Mouse (Mus musculus) stomach, embryonic 16.5 days (tissue): ENCODE data around the gene Maats1. TPM values are rescaled to one million over a fixed set of nuclear protein-coding genes. Genes with fewer than 3 reads are reported as not detected.
"Not testable (repeated sequence)": the region's sequence is repeated elsewhere in the genome, so short reads cannot be mapped to it uniquely, and the experiment has no call there.

Experiments used
- ATAC-seq: fragments of 200-750 bp; cut with Nextera tagmentation; 2 replicates; pipeline ENCODE4 v1.8.0; 2017; ENCODE audit warnings: moderate number of reproducible peaks, moderate TSS enrichment; ENCODE audit not compliant: insufficient read depth, low FRiP score
- H3K27ac ChIP-seq: fragments of 300-500 bp; sonication (generic); 2 replicates; pipeline ENCODE4 v1.5.1; 2014; ENCODE audit warnings: low read length
- H3K27me3 ChIP-seq: fragments of 300-500 bp; sonication (generic); 2 replicates; pipeline ENCODE4 v1.6.1; 2014; ENCODE audit warnings: low read length, control low read depth, mixed read lengths; ENCODE audit not compliant: control insufficient read depth, insufficient read depth
- H3K36me3 ChIP-seq: fragments of 300-500 bp; sonication (generic); 2 replicates; pipeline ENCODE4 v1.6.1; 2014; ENCODE audit warnings: low read length; ENCODE audit not compliant: control insufficient read depth, insufficient read depth
- H3K4me1 ChIP-seq: fragments of 300-500 bp; sonication (generic); 2 replicates; pipeline ENCODE4 v1.6.1; 2014; ENCODE audit warnings: low read length, control low read depth, mixed read lengths; ENCODE audit not compliant: control insufficient read depth, insufficient read depth
- H3K4me2 ChIP-seq: fragments of 300-500 bp; sonication (generic); 2 replicates; pipeline ENCODE4 v1.6.1; 2014; ENCODE audit warnings: low read depth, low read length, mixed read lengths
- H3K4me3 ChIP-seq: fragments of 300-500 bp; sonication (generic); replicated peaks from 2 replicates; pipeline ENCODE4 v1.5.1; 2014; ENCODE audit warnings: mild to moderate bottlenecking, low read length
- H3K9ac ChIP-seq: fragments of 300-500 bp; sonication (generic); 2 replicates; pipeline ENCODE4 v1.6.1; 2014; ENCODE audit warnings: low read length
- H3K9me3 ChIP-seq: fragments of 300-500 bp; sonication (generic); replicated peaks from 2 replicates; pipeline ENCODE4 v1.6.1; 2016; ENCODE audit warnings: low read length, control low read depth; ENCODE audit not compliant: control insufficient read depth
- WGBS: fragments of 180-500 bp; shearing (Covaris S2); extraction: QIAGEN DNeasy Blood & Tissue Kit; methylation state at CpG from one replicate; pipeline ENCODE4 v1.1.7; 2014; 5-methylcytosine and 5-hydroxymethylcytosine counted together
- polyA plus RNA-seq: library from polyadenylated mRNA; unstranded; fragments of >200 nt; fragmentation: Nextera tagmentation; extraction: Ambion mirVana; gene quantifications from 2 replicates; pipeline ENCODE4 v1.2.1, GENCODE M21; 2015

The Maats1 gene
- polyA plus RNA-seq, 1 experiment from 2014 or later: 0.15 TPM

DNA sequence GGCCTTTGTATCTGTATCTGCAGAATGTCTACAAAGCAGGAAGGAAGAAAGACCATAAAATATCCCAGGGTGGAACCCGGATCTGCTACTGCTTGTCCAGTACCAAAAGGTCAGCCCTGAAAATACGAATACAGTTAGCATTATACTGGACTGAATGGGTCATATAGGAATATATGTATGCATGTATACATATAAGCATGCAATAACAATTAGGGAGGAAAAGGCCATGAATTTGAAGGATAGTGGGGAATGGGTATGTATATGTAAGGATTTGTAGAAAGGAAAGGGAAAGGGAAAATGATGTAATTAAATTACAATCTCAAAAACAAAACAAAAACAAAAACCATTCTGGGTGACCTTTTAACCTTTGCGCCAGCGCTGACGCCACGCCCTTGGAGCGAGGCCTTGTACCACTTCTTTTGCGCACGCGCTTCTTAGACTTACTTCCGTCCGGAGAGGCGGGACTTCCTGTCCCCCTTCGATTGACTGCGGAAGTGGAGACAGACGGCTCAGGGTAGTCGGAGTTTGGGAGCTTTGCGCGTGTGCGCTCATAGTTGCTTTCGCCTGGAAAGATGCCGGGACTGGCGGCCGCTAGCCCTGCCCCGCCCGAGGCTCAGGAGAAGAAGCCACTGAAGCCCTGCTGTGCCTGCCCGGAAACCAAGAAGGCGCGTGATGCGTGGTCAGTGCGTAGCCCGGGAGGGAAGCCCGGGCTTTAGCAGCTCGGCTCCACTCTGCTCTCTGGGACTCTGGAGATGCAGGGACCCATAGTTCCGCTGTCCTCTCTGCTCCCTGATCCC is 4.8 kb upstream of the Maats1 start, which contains the start of the genes Cox17 and Gm21987:
TSS of gene Cox17 (plus strand) at position 463 of the 797 bp plus-strand sequence.
TSS of gene Gm21987 (plus strand) at position 512 of the 797 bp plus-strand sequence.
- peak within 1 kb of the TSS; percentile 85 for H3K9ac ChIP-seq
- H3K4me2 ChIP-seq: peak within 1 kb of the TSS; percentile 59
- H3K36me3 ChIP-seq: no peaks in the 10 kb centered on the region
- peak within 1 kb of the TSS; percentile 94 for H3K4me3 ChIP-seq
- peak within 1 kb of the TSS; percentile 85 for H3K27ac ChIP-seq
- H3K9me3 ChIP-seq: no peaks in the 10 kb centered on the region
- peaks cover 14% of the 10 kb centered on the region for H3K4me1 ChIP-seq
- H3K27me3 ChIP-seq: no peaks in the 10 kb centered on the region
- ATAC-seq: peak; percentile 97
- 3% methylated on average over 35 of the region's 35 CpGs for WGBS

DNA sequence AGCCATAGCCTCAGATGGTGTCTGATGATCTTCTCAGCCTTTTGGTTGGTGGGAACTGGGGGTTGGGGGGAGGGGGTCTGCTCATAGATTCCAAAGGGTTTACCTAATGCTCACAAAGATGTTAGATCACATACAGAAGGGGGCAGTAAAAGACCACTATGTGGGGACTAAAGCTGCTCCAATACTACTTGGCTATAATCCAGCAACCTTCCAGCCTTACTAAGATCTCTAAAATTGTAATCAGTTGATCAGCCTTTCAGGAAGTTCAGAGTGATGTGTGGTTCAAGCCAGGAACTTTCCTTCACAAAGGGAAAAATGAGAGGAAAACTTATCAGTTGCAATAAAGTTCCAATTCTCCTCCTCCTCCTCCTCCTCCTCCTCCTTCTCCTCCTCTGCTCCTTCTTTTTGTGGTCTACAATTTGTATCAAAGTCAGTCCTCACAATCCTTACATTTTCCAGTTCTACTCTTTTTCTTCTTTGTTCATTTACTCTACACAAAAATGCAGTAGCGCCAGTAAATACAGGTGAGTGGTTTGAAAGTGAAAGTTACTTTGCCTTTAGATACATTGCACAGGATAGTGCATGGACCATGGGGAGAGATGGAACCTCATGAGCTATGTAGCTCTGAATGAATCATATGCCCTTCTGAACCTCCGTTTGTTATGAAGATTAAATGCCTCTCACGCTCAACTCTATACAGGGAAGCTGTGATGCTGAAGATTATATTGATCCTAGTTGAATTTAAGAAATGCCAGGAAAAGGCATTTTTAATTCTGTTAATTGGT is 3.2 kb upstream of the Maats1 start:
- WGBS: 73% methylated on average over 3 of the region's 3 CpGs
- no peak for ATAC-seq
- peaks cover 18% of the 10 kb centered on the region for H3K4me1 ChIP-seq

DNA sequence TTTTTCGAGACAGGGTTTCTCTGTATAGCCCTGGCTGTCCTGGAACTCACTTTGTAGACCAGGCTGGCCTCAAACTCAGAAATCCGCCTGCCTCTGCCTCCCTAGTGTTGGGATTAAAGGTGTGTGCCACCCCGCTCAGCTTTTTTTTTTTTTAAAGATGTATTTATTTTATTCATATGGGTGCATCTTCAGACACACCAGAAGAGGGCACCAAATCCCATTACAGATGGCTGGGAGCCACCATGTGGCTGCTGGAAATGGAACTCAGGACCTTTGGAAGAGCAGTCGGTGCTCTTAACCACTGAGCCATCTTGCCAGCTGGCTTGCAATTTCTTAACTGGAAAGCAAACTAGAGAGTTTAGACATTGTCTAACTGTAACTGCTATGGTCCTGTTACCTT is 3.9 kb downstream of the Maats1 start:
- H3K9ac ChIP-seq, ATAC-seq, H3K4me3 ChIP-seq, H3K9me3 ChIP-seq, H3K27me3 ChIP-seq, H3K4me1 ChIP-seq, H3K4me2 ChIP-seq, H3K27ac ChIP-seq, H3K36me3 ChIP-seq: not testable (repeated sequence)
- WGBS: 82% methylated on average over 4 of the region's 4 CpGs

More for the DNA sequence above, 3.2 kb upstream of the Maats1 start:
- Histone ChIP-seq H3K36me3 (no peaks in the 10 kb centered on the region), H3K4me2 (no peak overlapping the region), H3K9me3 (no peaks in the 10 kb centered on the region), H3K27me3 (no peaks in the 10 kb centered on the region), H3K4me3 (no peak overlapping the region), H3K9ac (no peak overlapping the region), H3K27ac (no peak overlapping the region)

DNA sequence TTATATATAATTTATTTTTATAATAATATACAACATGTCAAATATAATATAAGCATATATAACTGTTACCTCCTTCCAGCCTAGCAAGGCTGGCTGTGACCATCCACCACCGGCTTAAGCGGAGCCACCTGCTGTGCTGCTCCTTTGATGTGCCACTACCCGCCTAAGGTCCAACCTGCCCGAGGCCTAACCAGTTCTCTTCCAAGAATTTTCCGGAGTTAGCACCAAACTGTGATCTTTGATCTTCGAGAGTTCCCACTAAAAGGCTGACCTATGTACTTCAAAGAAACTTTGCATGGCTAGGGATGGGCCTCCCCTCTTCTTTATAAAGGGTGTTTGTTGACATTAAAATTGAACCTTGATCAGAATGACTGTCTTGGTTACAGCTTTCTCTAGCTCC is 7.5 kb downstream of the Maats1 start:
- Histone ChIP-seq H3K27ac (no peak overlapping the region), H3K4me3 (no peak overlapping the region), H3K9ac (no peak overlapping the region), H3K9me3 (no peaks in the 10 kb centered on the region; the same call in 1 of the 2 replicates), H3K36me3 (no peaks in the 10 kb centered on the region), H3K4me2 (no peak overlapping the region), H3K27me3 (no peaks in the 10 kb centered on the region), H3K4me1 (no peaks in the 10 kb centered on the region)
- ATAC-seq: no peak
- 36% methylated on average over 6 of the region's 6 CpGs for WGBS

DNA sequence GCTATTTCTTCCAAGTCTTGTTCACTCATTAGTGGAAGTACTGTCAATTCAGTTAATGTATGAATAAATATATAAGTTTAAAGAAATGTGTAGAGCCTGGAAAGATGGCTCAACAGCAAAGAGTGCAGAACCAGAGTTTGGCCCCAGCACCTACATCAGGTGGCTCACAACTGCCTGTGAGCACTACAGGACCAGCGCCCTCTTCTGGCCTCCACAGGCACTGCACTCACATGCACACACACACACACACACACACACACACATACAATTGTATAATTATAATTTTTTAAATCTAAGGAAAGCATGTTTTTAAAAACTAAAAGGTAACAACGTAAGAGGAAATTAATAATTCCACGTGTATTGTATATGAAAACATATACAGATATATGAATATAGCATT is 12.6 kb downstream of the Maats1 start:
- Histone ChIP-seq H3K4me3 (no peak overlapping the region), H3K36me3 (no peaks in the 10 kb centered on the region), H3K27ac (no peak overlapping the region), H3K9me3 (no peaks in the 10 kb centered on the region; the same call in 1 of the 2 replicates), H3K4me2 (no peak overlapping the region), H3K4me1 (no peaks in the 10 kb centered on the region), H3K27me3 (no peaks in the 10 kb centered on the region), H3K9ac (no peak overlapping the region)
- no peak for ATAC-seq
- WGBS: 84% methylated on average over 3 of the region's 3 CpGs

DNA sequence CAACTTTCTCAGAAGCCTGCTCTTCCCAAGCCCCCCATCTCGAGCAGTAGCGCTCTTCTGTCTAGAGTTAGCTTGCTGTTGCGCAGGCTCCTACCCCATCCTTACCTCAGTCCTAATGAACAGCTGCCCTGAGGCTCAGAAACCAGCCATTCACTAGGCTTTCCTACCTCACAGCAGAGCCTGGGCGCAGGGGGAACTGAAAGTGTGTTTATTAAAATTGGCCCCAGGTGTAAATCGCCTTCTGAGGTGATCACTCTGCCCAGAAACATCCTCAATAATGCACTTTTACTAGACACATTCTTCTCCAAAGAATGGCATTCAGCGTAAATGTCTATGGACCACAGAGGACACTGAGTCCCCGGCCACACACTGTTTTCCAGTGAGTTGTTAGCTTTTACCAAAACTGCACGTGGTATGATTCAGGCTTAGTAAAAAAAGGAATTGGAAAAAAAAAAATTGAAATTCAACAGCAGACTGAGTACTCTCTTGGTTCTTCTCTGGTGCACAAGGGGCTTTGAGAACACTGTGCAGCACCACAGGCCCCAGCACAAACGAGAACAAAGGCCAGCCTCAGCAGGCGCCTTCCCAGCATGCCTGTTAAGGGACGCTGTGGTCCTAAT is 15.1 kb downstream of the Maats1 start:
- Histone ChIP-seq H3K27ac (no peak overlapping the region), H3K27me3 (no peaks in the 10 kb centered on the region), H3K4me2 (no peak overlapping the region), H3K4me3 (no peak overlapping the region), H3K9me3 (no peaks in the 10 kb centered on the region; the same call in 1 of the 2 replicates), H3K36me3 (no peaks in the 10 kb centered on the region), H3K9ac (no peak overlapping the region), H3K4me1 (no peaks in the 10 kb centered on the region)
- no peak for ATAC-seq
- WGBS: 88% methylated on average over 11 of the region's 11 CpGs

DNA sequence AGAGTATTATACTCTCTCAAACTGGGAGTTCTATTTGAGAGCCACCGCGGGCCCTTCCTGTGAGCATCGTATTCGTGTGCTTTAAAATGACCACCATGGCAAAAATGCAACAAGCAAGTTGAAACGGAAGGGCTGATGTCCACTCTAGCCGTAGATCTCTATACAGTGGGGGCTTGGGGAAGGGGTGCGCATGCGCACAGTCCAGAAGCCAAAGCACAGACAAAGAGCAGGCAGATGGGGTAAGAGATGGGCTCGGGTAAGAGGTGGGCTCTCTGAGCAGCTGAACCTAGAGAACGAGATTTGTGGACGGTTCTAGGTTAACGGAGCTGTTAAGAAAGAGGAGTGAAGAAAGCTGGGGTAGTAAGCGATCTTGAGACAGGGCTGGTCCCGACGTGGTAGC is 17.6 kb downstream of the Maats1 start:
- ATAC-seq: no peak
- no peaks in the 10 kb centered on the region; the same call in 1 of the 2 replicates for H3K9me3 ChIP-seq
- H3K27ac ChIP-seq: no peak overlapping the region
- H3K4me2 ChIP-seq: no peak overlapping the region
- 88% methylated on average over 15 of the region's 15 CpGs for WGBS
- H3K4me3 ChIP-seq: no peak overlapping the region
- H3K27me3 ChIP-seq: no peaks in the 10 kb centered on the region
- no peaks in the 10 kb centered on the region for H3K36me3 ChIP-seq
- H3K4me1 ChIP-seq: no peaks in the 10 kb centered on the region
- H3K9ac ChIP-seq: no peak overlapping the region

DNA sequence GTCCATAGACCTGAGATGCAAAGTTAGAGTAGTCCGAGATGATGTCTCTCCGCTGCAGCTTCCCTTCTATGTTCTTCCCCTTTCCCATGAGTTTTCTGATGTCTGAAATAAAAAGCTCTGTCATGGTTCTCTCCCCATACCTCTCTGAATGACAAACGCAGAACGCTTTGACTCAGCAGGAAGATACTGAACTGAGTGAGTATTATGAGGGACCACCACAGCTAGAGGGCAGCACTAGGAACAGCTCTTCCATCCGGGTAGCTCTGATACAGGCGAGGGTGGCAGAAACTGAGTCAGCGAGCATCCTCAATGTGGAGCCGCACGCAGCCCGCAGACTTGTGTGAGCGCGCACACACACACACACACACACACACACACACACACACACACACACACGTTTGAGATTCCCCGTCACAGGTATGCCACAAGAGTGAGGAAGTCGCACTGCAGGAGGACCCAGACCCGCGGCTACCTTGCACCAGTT is 20.4 kb downstream of the Maats1 start:
- no peak overlapping the region for H3K9ac ChIP-seq
- 0 out of 2 replicates have a peak overlapping the region, but pooled peaks have one; percentile 10 for H3K4me2 ChIP-seq
- no peaks in the 10 kb centered on the region for H3K9me3 ChIP-seq
- 28% methylated on average over 17 of the region's 17 CpGs for WGBS
- no peaks in the 10 kb centered on the region for H3K36me3 ChIP-seq
- H3K4me3 ChIP-seq: no peak overlapping the region
- ATAC-seq: no peak
- H3K27ac ChIP-seq: no peak overlapping the region
- H3K4me1 ChIP-seq: no peaks in the 10 kb centered on the region
- H3K27me3 ChIP-seq: no peaks in the 10 kb centered on the region
